Mouse (Mus musculus) heart, adult 11 months (tissue): ENCODE measurements at regions not wholly inside any gene's neighbourhood (a gene's known extent, or its start where the extent isn't known, plus 50 kb on each side); places are given as distances from the start of the nearest gene placed in this dataset.
"Not testable (repeated sequence)": the region's sequence is repeated elsewhere in the genome, so short reads cannot be mapped to it uniquely, and the experiment has no call there.

Experiments
- DNase-seq: peaks from one replicate; pipeline ENCODE4 v3.0.0; 2022

GRCm38 (mm10) chr3:22815842-22816241, 739.4 kb downstream of the Tbl1xr1 start:
- no peak for DNase-seq

GRCm38 (mm10) chr3:22826485-22826884, 750.0 kb downstream of the Tbl1xr1 start:
- DNase-seq, result no peak

GRCm38 (mm10) chr3:22838986-22839385, 762.5 kb downstream of the Tbl1xr1 start:
- DNase-seq, result no peak

GRCm38 (mm10) chr3:22850474-22850873, 774.0 kb downstream of the Tbl1xr1 start:
- DNase-seq, result no peak

- no peak for DNase-seq
Measured at GRCm38 (mm10) chr3:22863595-22863994, 787.1 kb downstream of the Tbl1xr1 start.

- no peak for DNase-seq
Measured at GRCm38 (mm10) chr3:22877883-22878282, 801.4 kb downstream of the Tbl1xr1 start.

- no peak for DNase-seq
Measured at GRCm38 (mm10) chr3:22892735-22893134, 816.3 kb downstream of the Tbl1xr1 start.

- no peak for DNase-seq
Measured at GRCm38 (mm10) chr3:22897651-22898050, 821.2 kb downstream of the Tbl1xr1 start.

- no peak for DNase-seq
Measured at GRCm38 (mm10) chr3:22900966-22901365, 824.5 kb downstream of the Tbl1xr1 start.

- no peak for DNase-seq
Measured at GRCm38 (mm10) chr3:22928970-22929369, 852.5 kb downstream of the Tbl1xr1 start.

- no peak for DNase-seq
Measured at GRCm38 (mm10) chr3:22929762-22930519, 853.5 kb downstream of the Tbl1xr1 start.

- DNase-seq, result not testable (repeated sequence)
Measured at GRCm38 (mm10) chr3:22945646-22946045, 869.2 kb downstream of the Tbl1xr1 start.

- peak; percentile 46 for DNase-seq
Measured at GRCm38 (mm10) chr3:22947181-22947580, 870.7 kb downstream of the Tbl1xr1 start.

GRCm38 (mm10) chr3:22948168-22948768, 871.8 kb downstream of the Tbl1xr1 start:
- DNase-seq, result no peak

GRCm38 (mm10) chr3:22957422-22957821, 881.0 kb downstream of the Tbl1xr1 start:
- no peak for DNase-seq

- peak; percentile 76 for DNase-seq
Measured at GRCm38 (mm10) chr3:22972681-22973080, 896.2 kb downstream of the Tbl1xr1 start.

GRCm38 (mm10) chr3:22976801-22977200, 900.3 kb downstream of the Tbl1xr1 start:
- DNase-seq, result no peak

- no peak for DNase-seq
Measured at GRCm38 (mm10) chr3:22979896-22980890, 903.7 kb downstream of the Tbl1xr1 start.

GRCm38 (mm10) chr3:22982430-22982829, 906.0 kb downstream of the Tbl1xr1 start:
- DNase-seq, result no peak

- DNase-seq, result no peak
Measured at GRCm38 (mm10) chr3:22990136-22990820, 913.8 kb downstream of the Tbl1xr1 start.

- no peak for DNase-seq
Measured at GRCm38 (mm10) chr3:22995228-22995627, 918.8 kb downstream of the Tbl1xr1 start.

GRCm38 (mm10) chr3:22995833-22996232, 919.4 kb downstream of the Tbl1xr1 start:
- DNase-seq, result no peak

GRCm38 (mm10) chr3:23001071-23001470, 924.6 kb downstream of the Tbl1xr1 start:
- DNase-seq, result no peak
